Mouse (Mus musculus) retina, embryonic 14.5 days (tissue): ENCODE results near the gene Nrros.
A peak's percentile ranks its signal among the peaks of the same experiment; 100 is the strongest.
"Not testable (repeated sequence)": the region's sequence is repeated elsewhere in the genome, so short reads cannot be mapped to it uniquely, and the experiment has no call there.

Source experiments
- DNase-seq: peaks from one replicate; pipeline ENCODE4 v3.0.0-alpha.2; 2015; ENCODE audit warnings: low spot score

The Nrros gene

GRCm38 (mm10) chr16:32114968-32115695 is 50.3 kb downstream of the Nrros start:
- DNase-seq: peak; percentile 91

DNA sequence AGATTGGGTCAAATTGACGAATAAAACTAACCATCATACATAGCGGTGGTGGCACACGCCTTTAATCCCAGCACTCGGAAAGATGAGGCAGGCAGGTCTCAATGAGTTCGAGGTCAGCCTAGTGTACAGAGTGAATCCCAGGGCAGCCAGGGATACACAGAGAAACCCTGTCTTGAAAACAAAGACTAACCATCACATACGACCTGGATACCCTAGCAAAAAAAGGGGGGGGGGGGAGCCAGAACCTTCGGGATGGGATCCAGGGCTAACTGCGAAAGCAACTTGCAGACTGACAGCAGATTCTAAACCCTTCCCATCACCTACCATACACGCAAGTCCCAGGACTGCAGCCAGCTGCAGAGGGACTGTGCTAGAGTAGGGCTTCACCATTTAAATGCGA is 51.0 kb downstream of the Nrros start:
- DNase-seq: no peak

- DNase-seq: no peak
Observed at GRCm38 (mm10) chr16:32113541-32114218, 51.7 kb downstream of the Nrros start.

- peak; percentile 34 for DNase-seq
Observed at GRCm38 (mm10) chr16:32110951-32111699, 54.3 kb downstream of the Nrros start.

- DNase-seq: no peak
Observed at GRCm38 (mm10) chr16:32108578-32108977, 56.8 kb downstream of the Nrros start.

GRCm38 (mm10) chr16:32108170-32108569 is 57.2 kb downstream of the Nrros start:
- DNase-seq: no peak

DNA sequence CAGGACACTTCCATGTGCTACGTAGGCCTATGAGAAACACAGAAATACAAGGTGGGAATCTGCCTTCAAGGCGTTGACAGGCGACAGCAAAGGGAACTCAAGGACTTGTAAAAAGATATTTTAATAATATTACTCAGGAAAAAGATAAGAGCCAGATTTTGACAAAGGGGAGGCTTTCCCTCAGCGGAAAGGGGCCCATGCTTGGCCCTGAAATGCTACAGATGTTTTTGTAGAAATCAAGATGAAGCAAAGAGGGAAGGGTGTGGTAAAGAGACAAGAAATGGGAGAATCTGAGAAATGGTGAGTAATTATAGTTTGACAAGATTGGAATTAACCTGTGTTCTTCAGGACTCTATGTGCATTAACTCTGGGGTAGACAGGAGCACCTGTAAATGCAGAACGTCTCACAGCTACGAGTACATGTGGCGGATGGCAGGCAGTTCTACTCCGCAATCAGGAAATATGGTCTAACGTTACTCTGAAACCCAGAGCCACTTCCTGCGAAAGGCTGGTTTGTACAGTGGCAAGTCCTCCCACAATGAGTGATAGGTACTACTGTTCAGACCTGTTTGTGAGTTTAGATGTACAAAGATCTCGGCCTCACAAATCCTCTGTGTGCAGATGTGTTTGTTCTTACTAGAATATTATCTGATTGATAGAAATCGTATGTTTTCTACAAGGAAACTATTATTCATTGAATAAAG is 57.9 kb downstream of the Nrros start:
- DNase-seq: no peak

DNA sequence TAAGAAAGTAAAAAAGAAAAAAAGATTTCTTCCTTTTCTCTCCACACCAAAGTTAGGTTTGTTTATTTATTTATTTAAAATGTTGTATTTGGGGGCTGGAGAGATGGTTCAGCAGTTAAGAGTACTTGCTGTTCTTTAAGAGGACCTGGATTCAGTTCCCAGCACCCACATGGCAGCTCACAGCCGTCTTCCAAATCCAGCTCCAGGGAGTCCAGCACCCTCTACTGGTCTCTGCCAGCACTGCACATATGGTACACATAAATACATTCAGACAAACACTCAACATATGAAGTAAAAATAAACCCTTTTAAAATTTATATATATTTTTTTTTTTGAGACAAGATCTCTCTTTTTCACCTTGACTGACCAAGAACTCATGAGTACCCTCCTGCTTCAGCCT is 59.7 kb downstream of the Nrros start:
- no peak for DNase-seq

- DNase-seq: no peak
Observed at GRCm38 (mm10) chr16:32102295-32102694, 63.1 kb downstream of the Nrros start.

GRCm38 (mm10) chr16:32099638-32100150 is 65.7 kb downstream of the Nrros start, which contains the start of the genes Pigx and Cep19:
Gene Pigx, minus strand, starts transcription at chr16:32099740.
Gene Cep19, plus strand, starts transcription at chr16:32099800.
- DNase-seq: peak; percentile 95

DNA sequence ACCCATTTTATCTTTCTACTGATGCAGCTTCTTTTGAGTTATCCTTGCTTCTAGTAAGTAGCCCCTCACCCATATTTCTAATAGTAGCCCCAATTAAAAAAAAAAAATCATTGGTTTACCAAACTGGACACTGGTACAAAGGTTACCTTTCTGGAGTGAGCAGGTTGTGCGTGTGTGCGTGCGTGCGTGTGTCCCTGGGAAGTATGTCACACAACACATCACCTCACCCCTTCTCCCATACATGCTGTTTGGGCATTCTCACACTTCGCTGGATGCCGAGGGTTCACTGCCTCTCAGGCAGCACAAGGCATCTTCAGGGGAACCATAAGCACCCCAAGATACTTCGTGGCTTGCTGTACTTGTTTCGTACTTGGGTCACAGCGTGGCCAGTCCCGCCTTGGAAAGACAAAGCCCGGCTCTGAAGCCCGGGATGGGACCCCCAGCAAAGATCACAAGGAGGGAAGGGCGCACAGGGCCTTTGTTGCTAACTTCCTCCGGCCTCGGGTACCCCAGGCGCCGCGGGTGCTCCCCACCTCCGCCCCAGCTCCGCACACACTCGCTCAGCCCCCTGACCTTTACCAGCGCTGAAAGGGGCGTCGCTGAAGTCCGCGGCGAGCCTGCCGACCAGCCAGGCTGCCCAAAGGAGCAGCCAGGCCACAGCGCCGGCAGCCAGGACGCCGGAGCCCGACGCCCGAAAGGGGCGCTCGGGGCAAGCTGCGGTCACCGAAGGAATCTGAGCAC is 66.3 kb downstream of the Nrros start:
- DNase-seq: no peak

DNA sequence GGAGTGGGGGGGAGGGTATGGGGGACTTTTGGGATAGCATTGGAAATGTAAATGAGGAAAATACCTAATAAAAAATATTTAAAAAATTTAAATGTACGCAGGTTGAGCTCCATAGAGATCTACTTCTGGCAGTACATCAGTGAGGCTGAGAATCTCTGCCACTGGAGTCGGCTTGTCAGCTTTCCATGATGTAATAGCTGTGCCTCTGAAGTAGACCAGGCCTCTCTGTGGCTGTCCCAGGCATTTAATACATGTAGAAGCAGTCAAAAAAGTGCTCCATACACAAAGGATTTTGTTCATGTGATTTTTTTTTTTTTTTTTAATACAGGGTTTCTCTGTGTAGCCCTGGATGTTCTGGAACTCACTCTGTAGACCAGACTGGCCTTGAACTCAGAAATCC is 67.6 kb downstream of the Nrros start:
- not testable (repeated sequence) for DNase-seq
